Mouse (Mus musculus): ENCODE results near the gene Foxk1.

GRCm38 (mm10) chr5:142457345-142457744 lies 56.0 kb downstream of the Foxk1 start:
- TF ChIP-seq CTCF (IDR thresholded peaks at IDR 0.05; ENCODE audit: extremely low read depth, insufficient read depth, low read length) = no peak
- no peak for TF ChIP-seq POLR2A (IDR thresholded peaks at IDR 0.05; ENCODE audit: extremely low read depth, insufficient read depth, low read length)

Measured in cortical plate, adult 2 months (tissue).